Mouse (Mus musculus) G1E (cell line): ENCODE results near the gene Cbx6. TPM values are rescaled to one million over a fixed set of nuclear protein-coding genes. Genes with fewer than 3 reads are reported as not detected.

Experiments used
- ATAC-seq: 2 replicates; pipeline ENCODE4 v1.8.0; 2016; ENCODE audit warnings: mild to moderate bottlenecking; ENCODE audit not compliant: insufficient number of reproducible peaks, poor library complexity, low FRiP score, severe bottlenecking; ENCODE audit errors: extremely low read depth
- DNase-seq: peaks from one replicate; pipeline ENCODE4 v3.0.0; 2012; ENCODE audit warnings: low spot score
- H3K27me3 ChIP-seq: 2 replicates; pipeline ENCODE4 v1.6.1; 2012; ENCODE audit warnings: mild to moderate bottlenecking, low read length, inconsistent platforms; ENCODE audit not compliant: insufficient read depth
- H3K36me3 ChIP-seq: replicated peaks from 2 replicates; pipeline ENCODE3; 2012; ENCODE audit warnings: mild to moderate bottlenecking, inconsistent platforms
- H3K4me1 ChIP-seq: 2 replicates; pipeline ENCODE4 v1.6.1; 2012; ENCODE audit warnings: low read depth, low read length, inconsistent platforms, mixed read lengths; ENCODE audit not compliant: insufficient read depth
- H3K4me3 ChIP-seq: 2 replicates; pipeline ENCODE4 v1.5.1; 2012; ENCODE audit warnings: low read depth, mild to moderate bottlenecking, inconsistent platforms, low read length, moderate library complexity, mixed read lengths
- H3K9me3 ChIP-seq: replicated peaks from 2 replicates; pipeline ENCODE4 v1.6.1; 2012; ENCODE audit warnings: inconsistent platforms
- CTCF ChIP-seq: IDR thresholded peaks from 2 replicates; pipeline ENCODE4 v1.5.1; 2012; ENCODE audit warnings: low read depth, low read length, inconsistent platforms, mixed read lengths
- GATA1 ChIP-seq: IDR thresholded peaks from 2 replicates; pipeline ENCODE4 v1.6.1; 2012; ENCODE audit warnings: borderline replicate concordance, low read length, inconsistent platforms, mixed read lengths
- GATA2 ChIP-seq: IDR thresholded peaks from 2 replicates; pipeline ENCODE4 v1.6.1; 2012; ENCODE audit warnings: low read depth, low read length, inconsistent platforms, borderline replicate concordance
- POLR2AphosphoS5 ChIP-seq: IDR thresholded peaks from 2 replicates; pipeline ENCODE4 v1.6.1; 2012; ENCODE audit warnings: low read depth, low read length, inconsistent platforms; ENCODE audit not compliant: insufficient replicate concordance
- TAL1 ChIP-seq: conservative IDR thresholded peaks from 2 replicates; pipeline ENCODE4 v1.6.1; 2012; ENCODE audit warnings: low read depth, low read length, inconsistent platforms, mixed read lengths
- polyA plus RNA-seq: library from polyadenylated mRNA; stranded (reverse); fragments of >175 nt; gene quantifications from 2 replicates; pipeline ENCODE4 v1.2.3, GENCODE M21; 2012
- total RNA-seq, 2 experiments: library from RNA; stranded (forward) in 1 of 2; stranded (reverse) in 1 of 2; fragments of 200-1000 nt in 1 of 2; fragments of >200 nt in 1 of 2; fragmentation: Nextera tagmentation in 1 of 2; gene quantifications; 2 replicates each; pipeline ENCODE4 v1.2.3; 2014 to 2017

The Cbx6 gene
- 0.73 and 5.9 TPM in 2 replicates for total RNA-seq (2014; fragmentation: Nextera tagmentation)
- total RNA-seq (2017) = 1.4 and 1.6 TPM in 2 replicates
- polyA plus RNA-seq = 6.1 and 8.7 TPM in 2 replicates

DNA sequence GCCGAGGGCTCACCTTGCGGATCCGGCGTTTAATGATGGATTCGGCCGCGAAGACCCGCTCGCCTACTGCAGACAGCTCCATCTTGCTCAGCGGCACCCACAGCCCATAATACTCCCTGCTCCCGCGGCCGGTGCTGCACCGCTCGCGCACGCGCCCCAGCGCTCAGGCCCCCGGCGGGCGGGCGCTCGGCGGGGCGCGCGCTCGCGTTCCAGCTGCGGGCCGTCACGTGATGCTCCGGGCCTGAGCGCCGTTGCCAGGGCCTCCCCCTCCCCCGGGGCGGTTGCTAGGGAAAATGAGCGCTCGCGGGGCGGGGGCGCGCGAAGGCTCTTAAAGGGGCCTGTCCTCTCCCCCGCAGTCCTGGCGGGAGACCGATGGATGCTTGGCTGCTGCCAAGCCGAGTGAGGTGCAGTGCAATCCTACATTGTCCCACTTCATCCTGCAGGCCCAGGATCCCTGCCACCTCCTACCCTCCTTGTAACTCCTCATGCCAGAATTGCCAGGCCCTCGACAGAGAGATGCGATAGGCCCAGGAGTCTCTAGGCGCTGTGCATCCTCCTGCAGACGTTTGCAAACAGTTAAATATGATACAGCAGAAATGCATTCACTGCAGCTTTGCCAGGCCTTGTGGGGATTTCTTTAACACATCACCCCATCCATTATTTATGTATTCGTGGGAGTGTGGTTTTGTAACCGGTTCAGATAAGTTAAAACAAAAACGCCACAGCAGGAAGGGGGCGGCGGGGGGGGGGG is at the start of gene Cbx6, which contains the start of gene Npcd:
Gene Cbx6, minus strand, starts transcription at position 559 of the 751 bp plus-strand sequence.
Gene Npcd, minus strand, starts transcription at position 108 of the 751 bp plus-strand sequence.
- H3K27me3 ChIP-seq = peaks cover 30% of the 10 kb centered on the region
- ATAC-seq = no peak
- TF ChIP-seq GATA1 (no peak), POLR2AphosphoS5 (no peak), TAL1 (no peak), CTCF (no peak), GATA2 (no peak)

DNA sequence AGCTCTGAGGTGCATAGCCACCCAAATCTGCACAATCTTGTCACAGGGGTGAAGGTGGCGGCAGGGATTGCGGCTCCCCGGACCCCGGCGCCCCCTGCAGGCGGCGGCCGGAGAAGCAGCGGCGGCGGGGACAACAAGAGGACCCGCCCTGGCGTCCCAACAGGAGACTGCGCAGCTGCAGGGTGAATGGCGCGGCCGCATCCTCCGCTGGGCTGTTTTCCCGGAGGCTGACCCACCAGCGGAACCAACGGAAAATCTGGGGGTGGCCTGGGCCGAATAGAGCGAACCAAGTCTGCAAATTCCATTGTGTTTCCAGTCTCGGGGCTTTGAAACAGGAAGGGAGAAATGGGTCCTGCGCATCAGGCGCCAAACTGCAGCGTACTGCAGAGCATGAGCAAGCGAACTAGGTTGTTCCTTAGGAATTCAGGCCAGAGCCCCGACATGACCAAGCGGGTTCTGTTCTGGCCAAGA is 48.9 kb upstream of the Cbx6 start:
- no peak for ATAC-seq
- peak overlapping the region; percentile 37; the same call in 1 of the 2 replicates for H3K4me3 ChIP-seq
- TF ChIP-seq CTCF (no peak), TAL1 (no peak), GATA2 (no peak), POLR2AphosphoS5 (no peak), GATA1 (no peak)
- H3K4me1 ChIP-seq = peaks cover 3% of the 10 kb centered on the region; the same call in 1 of the 2 replicates
- peak; percentile 27 for DNase-seq
- no peaks in the 10 kb centered on the region for H3K36me3 ChIP-seq
- no peaks in the 10 kb centered on the region for H3K9me3 ChIP-seq
- peaks cover 28% of the 10 kb centered on the region for H3K27me3 ChIP-seq

More for the DNA sequence above, at the start of gene Cbx6, which contains the start of gene Npcd:
- H3K4me3 ChIP-seq = peak within 1 kb of the TSS; percentile 70
- DNase-seq = peak; percentile 41
- H3K9me3 ChIP-seq = no peaks in the 10 kb centered on the region
- peaks cover 15% of the 10 kb centered on the region for H3K4me1 ChIP-seq
- H3K36me3 ChIP-seq = peaks cover 3% of the 10 kb centered on the region

DNA sequence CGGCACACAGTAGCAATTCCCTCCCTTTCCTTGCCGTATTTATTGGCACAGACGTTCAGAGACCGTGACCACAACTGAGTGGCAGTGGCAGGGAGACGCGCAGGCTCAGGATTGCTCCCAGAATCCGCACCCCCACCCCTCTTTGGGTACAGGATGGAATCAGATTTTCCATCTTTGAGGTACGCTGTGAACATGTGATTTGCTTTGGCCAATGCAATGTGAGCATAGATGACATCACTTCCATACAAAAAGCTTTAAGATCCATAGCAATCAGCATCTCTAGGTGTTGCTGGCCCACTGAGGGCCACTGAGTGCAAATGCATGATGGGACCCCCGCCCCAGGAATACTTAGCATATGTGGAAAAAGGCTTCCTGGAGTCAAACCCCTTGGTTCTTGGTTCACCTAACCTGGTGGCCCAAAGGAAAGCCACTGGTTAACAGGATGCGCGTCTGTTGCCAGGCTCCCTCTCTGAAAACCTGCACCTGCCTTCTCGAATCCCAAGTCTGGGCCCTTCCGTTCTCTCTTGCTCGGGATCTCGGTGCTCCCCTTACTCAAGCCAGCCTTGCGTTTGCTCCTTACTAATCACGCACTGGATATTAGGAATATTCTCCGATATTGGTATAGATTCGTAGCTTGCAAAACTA is 48.3 kb upstream of the Cbx6 start:
- Histone ChIP-seq H3K4me1 (peaks cover 3% of the 10 kb centered on the region; the same call in 1 of the 2 replicates), H3K4me3 (no peak overlapping the region), H3K36me3 (no peaks in the 10 kb centered on the region), H3K27me3 (peaks cover 28% of the 10 kb centered on the region), H3K9me3 (no peaks in the 10 kb centered on the region)
- no peak for ATAC-seq
- TF ChIP-seq GATA2 (no peak), TAL1 (no peak), CTCF (no peak), POLR2AphosphoS5 (no peak), GATA1 (no peak)
- no peak for DNase-seq

- no peak for TF ChIP-seq GATA2
- no peak for TF ChIP-seq CTCF
- H3K4me1 ChIP-seq = peaks cover 3% of the 10 kb centered on the region; the same call in 1 of the 2 replicates
- H3K36me3 ChIP-seq = no peaks in the 10 kb centered on the region
- peaks cover 31% of the 10 kb centered on the region for H3K27me3 ChIP-seq
- H3K9me3 ChIP-seq = no peaks in the 10 kb centered on the region
- H3K4me3 ChIP-seq = no peak overlapping the region
- ATAC-seq = no peak
- no peak for DNase-seq
Measured at GRCm38 (mm10) chr15:79880477-79880876, 46.0 kb upstream of the Cbx6 start.

- H3K27me3 ChIP-seq = peaks cover 33% of the 10 kb centered on the region
- H3K36me3 ChIP-seq = no peaks in the 10 kb centered on the region
- H3K4me3 ChIP-seq = no peak overlapping the region
- peaks cover 3% of the 10 kb centered on the region; the same call in 1 of the 2 replicates for H3K4me1 ChIP-seq
- DNase-seq (no peak), ATAC-seq (no peak)
- no peaks in the 10 kb centered on the region for H3K9me3 ChIP-seq
- TF ChIP-seq GATA2 (no peak), TAL1 (no peak), CTCF (no peak), GATA1 (no peak), POLR2AphosphoS5 (no peak)
Measured at GRCm38 (mm10) chr15:79879319-79879718, 44.8 kb upstream of the Cbx6 start.

DNA sequence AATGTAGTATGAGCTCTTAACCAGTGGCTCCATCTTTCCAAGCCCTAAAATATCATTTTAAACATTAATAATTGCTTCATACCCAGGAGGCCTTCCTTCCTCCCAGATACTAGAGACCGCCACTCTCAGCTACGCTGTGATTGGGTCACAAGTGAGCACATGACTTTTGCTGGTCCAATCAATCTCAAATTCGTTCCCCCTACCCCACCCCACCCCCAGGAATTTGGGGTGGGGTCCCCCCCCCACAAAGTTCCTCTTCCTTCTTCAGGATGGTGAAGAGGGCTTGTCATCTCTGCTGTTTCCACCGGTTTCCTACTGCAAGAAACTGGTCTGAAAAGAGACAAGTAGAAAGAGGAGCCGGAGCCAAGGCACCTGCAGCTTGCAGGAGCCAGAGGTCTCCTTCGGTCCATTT is 44.2 kb upstream of the Cbx6 start:
- TF ChIP-seq TAL1 = no peak
- no peak for TF ChIP-seq GATA1
- TF ChIP-seq CTCF = no peak
- TF ChIP-seq GATA2 = no peak
- no peak for TF ChIP-seq POLR2AphosphoS5
- H3K4me3 ChIP-seq = no peak overlapping the region
- no peak for ATAC-seq

More for the DNA sequence above, 44.2 kb upstream of the Cbx6 start:
- Histone ChIP-seq H3K9me3 (no peaks in the 10 kb centered on the region), H3K27me3 (peaks cover 33% of the 10 kb centered on the region), H3K36me3 (no peaks in the 10 kb centered on the region), H3K4me1 (peaks cover 3% of the 10 kb centered on the region; the same call in 1 of the 2 replicates)
- no peak for DNase-seq
